Mouse (Mus musculus) embryonic facial prominence, embryonic 13.5 days (tissue): Measurements from ENCODE around the gene Dtymk. TPM values are rescaled to one million over a fixed set of nuclear protein-coding genes. Genes with fewer than 3 reads are reported as not detected.

Source experiments
- polyA plus RNA-seq: library from polyadenylated mRNA; unstranded; fragments of >200 nt; fragmentation: Nextera tagmentation; extraction: Ambion mirVana; gene quantifications from 2 replicates; pipeline ENCODE4 v1.2.1, GENCODE M21; 2015

The Dtymk gene
- polyA plus RNA-seq, 1 experiment from 2014 or later: 267 TPM

Other genes with a start within 250 kb of the Dtymk start
- gene Stk25, start 143.3 kb downstream of the Dtymk start, polyA plus RNA-seq: 171 and 196 TPM in 2 replicates
- 43.3 and 48.2 TPM in 2 replicates for gene Bok, start 116.3 kb downstream of the Dtymk start, polyA plus RNA-seq
- gene Atg4b, start 50.4 kb downstream of the Dtymk start, polyA plus RNA-seq: 90.4 and 92.3 TPM in 2 replicates
- gene Thap4, start 47.1 kb downstream of the Dtymk start, polyA plus RNA-seq: 58.4 and 58.9 TPM in 2 replicates
- 16.1 and 16.5 TPM in 2 replicates for gene Ing5, start 2.0 kb upstream of the Dtymk start, polyA plus RNA-seq
- 18.1 and 19.4 TPM in 2 replicates for gene D2hgdh, start 23.0 kb upstream of the Dtymk start, polyA plus RNA-seq
- 0.30 TPM in 1 of 2 replicates, not detected in the other for gene Gal3st2, start 59.4 kb upstream of the Dtymk start, polyA plus RNA-seq
- not detected in 2 replicates for gene Gal3st2b, start 116.4 kb upstream of the Dtymk start, polyA plus RNA-seq
- gene Gal3st2c, start 188.6 kb upstream of the Dtymk start, polyA plus RNA-seq: not detected in 2 replicates
- not detected in 2 replicates for gene Neu4, start 218.5 kb upstream of the Dtymk start, polyA plus RNA-seq